Mouse (Mus musculus) gastrocnemius, postnatal 14 days (tissue): Measurements from ENCODE around the gene Cep55. TPM values are rescaled to one million over a fixed set of nuclear protein-coding genes. Genes with fewer than 3 reads are reported as not detected.

ENCODE experiments used
- DNase-seq: peaks from one replicate; pipeline ENCODE4 v3.0.0; 2021; ENCODE audit warnings: mixed read lengths
- intact Hi-C: fragments of 180-260 bp; cut with DNase I; formaldehyde crosslinking; loops from one replicate; pipeline ENCODE4 v1.15.1; 2025; ENCODE audit warnings: low total_unique reads
- total RNA-seq, 2 experiments: library from RNA; stranded (reverse); gene quantifications; 2 replicates each; pipeline ENCODE4 v1.2.3; 2021

The Cep55 gene
- total RNA-seq, 2 experiments from 2014 or later: 1.8 to 1.9 TPM

DNA sequence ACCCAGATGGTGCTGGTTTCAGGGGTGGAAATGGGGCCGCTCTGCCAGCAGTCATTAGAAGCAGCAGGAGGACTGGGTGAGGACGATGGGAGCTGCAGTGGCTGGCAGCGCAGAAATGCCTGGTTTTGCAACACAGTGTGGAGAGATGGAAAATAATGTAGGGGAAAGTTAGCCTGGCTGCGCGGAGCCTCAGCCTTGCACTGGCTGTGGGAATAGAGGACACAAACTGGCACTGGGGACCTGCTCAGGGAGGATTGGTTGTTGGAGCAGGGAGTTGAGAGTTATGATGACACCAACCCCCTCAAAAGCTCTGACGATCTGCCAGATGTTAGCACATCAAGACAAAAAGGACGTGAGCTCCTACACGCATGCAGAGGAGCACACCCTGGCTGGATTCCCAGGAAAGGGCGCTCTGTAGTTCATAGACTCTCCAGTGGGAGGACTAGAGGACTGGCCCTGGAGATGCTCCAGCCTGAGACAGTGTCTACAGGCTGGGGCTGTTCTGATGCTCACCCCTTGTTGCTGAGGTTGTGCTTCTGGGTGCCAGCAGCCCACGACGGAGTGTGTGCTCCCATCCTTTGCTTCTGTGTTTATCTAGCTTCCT, 32.2 kb downstream of the Cep55 start:
- intact Hi-C loops: no loop called here
- DNase-seq: peak; percentile 61

DNA sequence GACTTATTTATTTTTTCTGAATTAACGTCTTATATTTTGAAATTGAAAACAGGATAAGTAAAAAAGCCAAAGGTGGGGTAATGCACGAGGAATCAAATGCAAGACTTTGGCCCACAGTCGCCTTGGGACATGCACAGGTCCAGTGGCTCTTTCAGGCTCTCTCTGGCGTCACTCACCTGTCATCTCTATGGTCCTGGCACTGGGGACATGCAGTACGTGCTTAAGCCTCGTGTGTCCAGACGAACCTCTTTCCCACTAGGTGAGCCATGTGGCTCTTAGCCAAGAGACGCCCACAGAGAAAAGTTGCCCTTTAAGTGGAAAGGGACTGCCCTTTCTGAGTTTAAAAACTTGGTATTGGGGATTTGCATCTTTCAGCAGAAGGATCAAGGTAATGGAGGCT, 34.5 kb downstream of the Cep55 start:
- intact Hi-C loops: no loop called here
- no peak for DNase-seq

DNA sequence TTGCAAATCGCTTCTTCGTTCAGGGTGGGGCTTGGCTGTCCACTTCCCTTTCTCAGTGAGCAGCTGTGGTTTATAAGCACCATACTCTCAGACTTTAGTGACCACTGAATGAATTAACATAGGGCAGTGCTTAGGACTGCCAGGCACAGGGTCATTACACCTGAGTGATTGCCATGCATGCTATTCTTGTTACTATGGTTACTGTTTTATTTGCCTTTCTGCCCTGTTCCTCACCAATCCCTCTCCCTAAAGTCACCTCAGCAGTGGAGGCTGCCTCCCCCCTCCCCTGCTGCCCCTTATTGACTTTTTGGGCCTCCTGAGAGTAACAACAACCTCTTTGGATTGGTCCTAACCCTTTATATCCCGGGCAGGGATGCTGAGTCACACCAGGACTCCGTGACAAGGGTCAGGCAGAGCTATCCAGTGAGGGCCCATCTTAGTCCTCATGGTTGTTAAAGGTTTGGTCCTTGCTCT, 36.7 kb downstream of the Cep55 start:
- DNase-seq: no peak
- intact Hi-C loops: no loop called here

DNA sequence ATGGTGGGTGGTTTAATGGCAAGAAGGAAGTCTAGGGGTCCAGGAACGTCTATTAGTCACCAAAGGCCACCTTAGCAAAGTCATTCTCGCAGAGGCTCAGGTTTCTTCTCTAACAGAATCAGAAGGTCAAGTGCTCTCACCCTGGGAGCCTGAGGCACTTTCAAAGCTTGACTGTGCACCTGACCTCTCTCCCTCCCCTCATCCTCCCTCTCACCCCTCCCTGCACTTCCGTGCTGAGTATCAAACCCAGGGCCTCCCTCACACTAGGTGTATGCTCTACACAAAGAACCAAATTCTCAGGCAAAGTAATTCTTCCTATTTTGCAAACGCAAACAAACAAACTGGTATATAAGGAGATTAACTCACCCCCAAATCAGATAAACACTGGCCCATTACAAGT, 41.4 kb downstream of the Cep55 start:
- intact Hi-C loops: no loop called here
- DNase-seq: no peak

DNA sequence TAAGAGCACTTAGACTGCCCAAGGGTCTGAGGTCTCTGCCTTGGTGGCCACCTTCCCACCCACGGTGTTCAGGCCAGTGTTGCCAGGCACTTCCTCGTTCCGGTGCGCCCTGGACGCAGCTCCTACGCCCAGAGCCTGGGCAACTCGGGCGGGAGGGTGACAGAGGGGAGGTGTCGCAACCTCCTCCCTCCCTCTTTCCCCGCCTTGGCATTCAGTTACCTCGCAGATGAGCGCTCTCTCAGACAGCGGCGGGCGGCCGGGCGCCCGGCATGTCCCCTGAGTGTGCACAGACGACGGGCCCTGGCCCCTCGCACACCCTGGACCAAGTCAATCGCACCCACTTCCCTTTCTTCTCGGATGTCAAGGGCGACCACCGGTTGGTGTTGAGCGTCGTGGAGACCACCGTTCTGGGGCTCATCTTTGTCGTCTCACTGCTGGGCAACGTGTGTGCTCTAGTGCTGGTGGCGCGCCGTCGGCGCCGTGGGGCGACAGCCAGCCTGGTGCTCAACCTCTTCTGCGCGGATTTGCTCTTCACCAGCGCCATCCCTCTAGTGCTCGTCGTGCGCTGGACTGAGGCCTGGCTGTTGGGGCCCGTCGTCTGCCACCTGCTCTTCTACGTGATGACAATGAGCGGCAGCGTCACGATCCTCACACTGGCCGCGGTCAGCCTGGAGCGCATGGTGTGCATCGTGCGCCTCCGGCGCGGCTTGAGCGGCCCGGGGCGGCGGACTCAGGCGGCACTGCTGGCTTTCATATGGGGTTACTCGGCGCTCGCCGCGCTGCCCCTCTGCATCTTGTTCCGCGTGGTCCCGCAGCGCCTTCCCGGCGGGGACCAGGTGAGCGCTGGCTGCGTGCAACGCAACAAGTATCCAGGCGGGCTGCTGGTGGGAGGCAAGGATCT, 42.3 kb downstream of the Cep55 start, which contains the start of gene Ffar4:
TSS of gene Ffar4 (plus strand) at position 214 of the 901 bp plus-strand sequence.
- intact Hi-C loops: no loop called here
- DNase-seq: peak; percentile 14

DNA sequence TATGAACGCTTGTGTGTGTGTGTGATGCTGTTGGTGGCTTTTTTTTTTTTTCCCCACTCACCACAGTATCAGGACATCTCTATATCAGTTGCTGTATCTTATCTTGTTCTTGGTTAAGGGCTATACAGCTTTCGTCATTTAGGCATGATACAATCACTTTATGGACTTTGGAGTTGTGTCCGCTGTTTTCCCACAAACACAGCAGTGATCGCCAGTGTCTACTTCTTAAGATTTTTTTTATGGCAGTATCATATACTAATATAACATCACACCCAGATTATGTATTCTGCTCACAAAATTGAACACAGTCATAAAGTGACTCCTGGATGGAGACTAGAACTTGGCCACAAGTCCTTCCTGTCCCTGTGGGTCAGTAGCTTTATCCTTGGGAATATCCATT, 53.1 kb downstream of the Cep55 start:
- intact Hi-C loops: no loop called here
- no peak for DNase-seq

DNA sequence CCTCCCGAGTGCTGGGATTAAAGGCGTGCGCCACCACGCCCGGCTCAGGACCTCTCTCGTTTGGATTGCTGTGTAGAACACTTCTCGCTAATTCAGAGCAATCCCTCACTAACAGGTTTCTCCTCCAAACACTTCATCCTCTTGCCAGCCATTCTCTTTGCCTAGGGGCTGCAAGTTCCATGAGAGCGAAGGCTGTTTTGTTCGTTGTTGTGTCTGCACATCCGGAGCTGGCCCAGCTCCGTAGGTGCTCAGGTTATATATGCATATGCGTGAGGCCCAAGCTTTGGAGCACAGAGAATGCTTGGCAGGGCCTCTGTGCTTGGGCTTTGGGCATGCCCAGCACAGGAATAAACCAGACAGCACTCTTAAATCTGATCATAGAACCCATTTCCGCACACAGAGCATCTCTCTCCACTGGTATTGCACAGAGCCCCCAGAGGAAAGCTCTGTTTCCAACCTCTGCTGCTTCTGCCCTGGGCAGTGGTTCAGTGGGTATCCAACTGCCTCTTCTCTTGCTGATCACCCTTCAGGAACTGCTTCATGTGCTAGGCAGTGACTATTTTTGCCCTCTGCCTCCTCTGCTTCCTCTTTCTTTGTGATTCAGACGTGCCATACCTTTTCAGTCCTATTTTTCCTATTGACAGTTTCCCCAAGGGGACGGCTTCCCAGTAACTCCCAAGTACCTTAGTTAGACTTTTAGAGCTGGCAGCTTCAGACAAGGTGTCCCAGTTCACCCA, 54.9 kb downstream of the Cep55 start:
- intact Hi-C loops: no loop called here
- DNase-seq: no peak

DNA sequence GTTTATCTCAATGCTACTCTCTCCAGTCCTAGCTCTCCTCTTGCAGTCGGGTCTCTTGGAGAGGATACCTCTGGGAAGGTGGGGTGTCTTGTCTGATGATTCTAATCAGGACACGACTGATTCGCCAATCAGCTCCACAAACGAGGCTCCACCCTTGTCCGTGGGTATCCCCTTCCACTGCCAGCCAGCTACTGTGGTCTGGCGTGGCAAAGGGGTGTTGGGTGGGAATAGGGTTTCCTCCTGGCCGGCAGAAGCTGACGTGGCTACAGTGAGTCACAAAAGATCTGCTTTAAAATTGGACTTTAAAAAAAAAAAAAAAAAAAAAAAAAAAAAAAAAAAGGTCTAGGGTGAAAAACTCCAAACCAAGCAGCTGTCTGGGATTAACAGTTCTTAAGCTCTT, 56.2 kb downstream of the Cep55 start:
- intact Hi-C loops: no loop called here
- DNase-seq: no peak

DNA sequence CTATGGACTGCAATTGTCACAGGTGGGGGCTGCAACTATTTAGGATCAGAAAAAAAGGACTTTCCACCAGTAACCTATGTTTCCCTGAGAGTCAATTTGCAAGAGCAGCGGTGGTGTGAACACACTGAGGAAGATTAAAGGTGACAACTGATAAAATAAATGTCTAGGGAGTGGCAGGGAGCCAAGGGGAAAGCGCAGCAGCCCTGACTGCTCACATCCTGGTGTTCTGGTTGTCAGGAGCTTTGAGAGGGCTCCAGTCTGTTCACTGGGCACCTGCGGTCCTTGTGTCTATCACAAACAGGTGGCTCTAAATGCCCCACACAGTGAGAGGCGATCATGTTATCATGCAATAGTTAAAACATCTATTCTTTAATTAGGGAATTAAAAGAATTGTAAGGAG, 57.8 kb downstream of the Cep55 start:
- intact Hi-C loops: no loop called here
- DNase-seq: no peak

DNA sequence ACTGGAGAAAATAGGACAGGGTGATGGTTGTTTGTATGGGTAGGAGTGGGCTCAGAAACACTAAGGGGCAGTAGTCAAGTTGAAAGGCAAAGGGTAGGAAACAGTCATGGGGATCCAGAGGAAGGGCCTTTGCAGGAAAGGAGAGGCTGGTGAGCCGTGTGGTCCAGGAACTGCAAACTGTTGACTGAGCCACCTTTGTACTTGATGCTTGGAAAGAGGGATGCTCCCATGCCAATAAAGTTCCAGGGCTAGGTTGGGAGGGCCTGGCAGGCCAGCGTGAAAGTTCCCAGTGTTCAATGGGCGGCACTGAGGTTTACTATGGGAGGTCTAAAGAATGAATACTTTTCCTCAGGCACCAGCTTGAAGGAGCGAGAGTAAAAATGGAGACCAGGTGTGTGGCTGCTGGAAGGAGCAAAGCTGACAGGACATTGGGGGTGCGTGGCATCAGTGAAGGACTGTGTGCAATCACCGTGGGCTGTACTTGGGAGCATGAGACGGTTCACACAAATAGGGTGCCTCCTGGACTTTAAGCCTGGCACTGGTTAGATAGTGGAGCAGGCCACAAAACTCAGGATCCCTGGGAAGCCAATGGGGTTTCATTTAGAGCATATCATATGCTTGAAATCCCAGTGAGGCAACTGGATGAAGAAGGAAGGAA, 60.2 kb downstream of the Cep55 start:
- intact Hi-C loops: no loop called here
- no peak for DNase-seq

DNA sequence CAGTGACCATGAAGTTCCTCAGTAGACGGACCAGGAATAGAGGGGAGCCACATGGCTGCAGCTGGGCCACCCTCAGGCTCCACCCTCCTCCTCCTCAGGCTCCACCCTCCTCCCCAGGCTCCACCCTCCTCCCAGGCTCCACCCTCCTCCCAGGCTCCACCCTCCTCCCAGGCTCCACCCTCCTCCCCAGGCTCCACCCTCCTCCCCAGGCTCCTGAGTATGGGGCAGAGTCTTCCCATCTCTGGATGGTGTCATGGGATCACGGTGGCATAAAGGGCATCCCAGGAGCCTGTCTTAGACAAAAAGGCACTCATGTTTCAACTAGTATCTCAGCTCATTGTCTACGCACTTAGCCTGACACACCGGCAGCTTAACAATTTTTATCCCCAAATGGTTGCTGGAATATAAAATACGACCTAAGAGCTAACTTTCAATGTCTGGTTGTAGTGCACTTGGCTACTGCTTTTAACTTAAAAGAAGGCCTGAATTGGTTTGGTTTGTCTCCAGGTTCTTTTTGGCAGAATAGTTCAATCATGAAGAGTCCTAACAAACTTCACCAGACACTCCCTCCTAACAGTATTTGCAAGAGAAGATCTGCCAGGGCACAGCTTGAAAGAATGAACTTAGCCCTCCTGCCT, 65.4 kb downstream of the Cep55 start:
- no peak for DNase-seq
- intact Hi-C loops: no loop called here

DNA sequence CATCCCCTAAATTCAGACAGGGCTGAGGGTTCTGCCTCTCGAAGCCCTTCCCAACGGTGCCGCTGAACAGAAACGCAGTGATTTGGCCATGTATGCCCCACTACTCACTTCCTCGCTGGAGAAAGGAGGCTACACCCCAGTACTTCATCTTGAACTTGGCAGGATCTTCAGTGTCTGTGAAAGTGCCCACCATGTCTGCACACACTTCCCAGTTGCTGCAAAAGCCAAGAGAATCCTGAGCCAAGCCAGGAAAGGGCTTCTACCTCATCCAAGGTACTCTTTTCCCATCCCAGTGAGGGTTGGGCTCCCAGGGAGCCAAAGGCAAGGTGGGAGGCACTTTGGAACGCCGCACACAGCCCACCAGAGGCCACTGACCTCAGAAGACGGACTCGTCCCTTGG, 69.1 kb downstream of the Cep55 start:
- intact Hi-C loops: no loop called here
- no peak for DNase-seq

Other genes starting within 250 kb of the Cep55 start
- 1 to 10 TPM; 8.5 to 8.9 TPM for gene Myof, start 11.4 kb upstream of the Cep55 start, total RNA-seq
- gene Ffar4, start 42.1 kb downstream of the Cep55 start, total RNA-seq: not detected
- 1 to 10 TPM; 2.6 to 3.9 TPM for gene Rbp4, start 70.3 kb downstream of the Cep55 start, total RNA-seq
- not detected for gene Pde6c, start 77.8 kb downstream of the Cep55 start, total RNA-seq
- 10 to 100 TPM in 1 of 2 experiments, 1 to 10 TPM in 1; 8.1 to 10.8 TPM for gene Fra10ac1, start 169.1 kb downstream of the Cep55 start, total RNA-seq
- gene Lgi1, start 209.5 kb downstream of the Cep55 start, total RNA-seq: 1 to 10 TPM; 2.0 to 2.6 TPM